Mouse (Mus musculus) monocyte, adult 5-6 weeks (primary cell): Measurements from ENCODE around the gene Gm20924. TPM values are rescaled to one million over a fixed set of nuclear protein-coding genes. Genes with fewer than 3 reads are reported as not detected.
"Not testable (repeated sequence)": the region's sequence is repeated elsewhere in the genome, so short reads cannot be mapped to it uniquely, and the experiment has no call there.

Source experiments
- ATAC-seq: fragments of 153-309, 156-312 bp; replicated peaks from 2 replicates; pipeline ENCODE4 v1.8.0; 2017; ENCODE audit warnings: mild to moderate bottlenecking; ENCODE audit not compliant: low TSS enrichment, insufficient number of reproducible peaks, severe bottlenecking, poor library complexity, low FRiP score
- total RNA-seq: library from RNA; stranded (forward); fragments of 200-1000, 200-491, 200-594 nt; gene quantifications from 3 replicates; pipeline ENCODE4 v1.2.3, GENCODE M21; 2017

Gm20924 gene
- total RNA-seq: not detected in 3 replicates

DNA sequence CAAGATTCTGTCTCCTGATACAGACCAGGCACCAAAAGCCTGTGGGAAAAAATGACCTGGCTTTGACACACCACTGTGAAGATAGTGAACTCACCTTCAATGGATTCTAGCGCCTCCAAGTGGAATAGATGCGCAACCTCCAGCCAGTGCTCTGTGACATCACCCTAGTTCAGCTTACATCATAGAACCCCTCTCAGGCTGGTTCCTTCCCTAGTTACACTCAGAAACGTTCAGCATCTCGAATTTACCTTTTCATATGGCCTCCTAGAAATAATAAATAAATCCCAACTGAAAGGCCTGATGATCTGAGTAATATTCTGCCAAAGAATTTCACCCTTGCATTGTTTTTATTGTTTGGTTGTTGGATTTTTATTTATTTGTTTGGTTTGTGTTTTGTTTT is at the start of gene Gm20924:
Gene Gm20924 (minus strand): TSS at position 101 of the 400 bp plus-strand sequence.
- ATAC-seq: not testable (repeated sequence)

Other genes starting within 250 kb of the Gm20924 start
- gene Gm20736, start 170.2 kb upstream of the Gm20924 start, total RNA-seq: not detected in 3 replicates